Mouse (Mus musculus) lung, embryonic 16.5 days (tissue): ENCODE measurements around the gene Emc10. TPM values are rescaled to one million over a fixed set of nuclear protein-coding genes. Genes with fewer than 3 reads are reported as not detected.
A peak's percentile ranks its signal among the peaks of the same experiment; 100 is the strongest.

Experiments used
- ATAC-seq: fragments of 200-750 bp; cut with Nextera tagmentation; 2 replicates; pipeline ENCODE4 v1.8.0; 2017; ENCODE audit warnings: low read depth, mild to moderate bottlenecking, moderate library complexity
- H3K27ac ChIP-seq: fragments of 300-500 bp; sonication (generic); 2 replicates; pipeline ENCODE4 v1.5.1; 2014; ENCODE audit warnings: mild to moderate bottlenecking, control low read depth, low read length
- H3K27me3 ChIP-seq: fragments of 300-500 bp; sonication (generic); 2 replicates; pipeline ENCODE4 v1.6.1; 2014; ENCODE audit warnings: low read depth, low read length, mixed read lengths; ENCODE audit not compliant: control insufficient read depth, insufficient read depth
- H3K36me3 ChIP-seq: fragments of 300-500 bp; sonication (generic); 2 replicates; pipeline ENCODE4 v1.6.1; 2014; ENCODE audit warnings: low read length; ENCODE audit not compliant: control insufficient read depth, insufficient read depth
- H3K4me1 ChIP-seq: fragments of 300-500 bp; sonication (generic); replicated peaks from 2 replicates; pipeline ENCODE4 v1.6.1; 2014; ENCODE audit warnings: low read length, mixed read lengths; ENCODE audit not compliant: control insufficient read depth, insufficient read depth
- H3K4me2 ChIP-seq: fragments of 300-500 bp; sonication (generic); 2 replicates; pipeline ENCODE4 v1.6.1; 2014; ENCODE audit warnings: low read depth, low read length, control low read depth
- H3K4me3 ChIP-seq: fragments of 300-500 bp; sonication (generic); 2 replicates; pipeline ENCODE4 v1.5.1; 2014; ENCODE audit warnings: mild to moderate bottlenecking, low read length, control low read depth
- H3K9ac ChIP-seq: fragments of 300-500 bp; sonication (generic); 2 replicates; pipeline ENCODE4 v1.6.1; 2014; ENCODE audit warnings: low read length, control low read depth
- H3K9me3 ChIP-seq: fragments of 300-500 bp; sonication (generic); 2 replicates; pipeline ENCODE4 v1.6.1; 2016; ENCODE audit warnings: low read length; ENCODE audit not compliant: control insufficient read depth
- WGBS: fragments of 180-500 bp; shearing (Covaris S2); extraction: QIAGEN DNeasy Blood & Tissue Kit; methylation state at CpG from one replicate; pipeline ENCODE4 v1.1.7; 2014; 5-methylcytosine and 5-hydroxymethylcytosine counted together
- microRNA-seq: library from miRNA; unstranded; fragments of <30 nt; microRNA quantifications from one replicate; pipeline ENCODE4, GENCODE M21; 2016
- polyA plus RNA-seq: library from polyadenylated mRNA; unstranded; fragments of >200 nt; fragmentation: Nextera tagmentation; extraction: Ambion mirVana; gene quantifications from 2 replicates; pipeline ENCODE4 v1.2.1, GENCODE M21; 2015

The Emc10 gene
- polyA plus RNA-seq, 1 experiment from 2014 or later, result 94.0 TPM

DNA sequence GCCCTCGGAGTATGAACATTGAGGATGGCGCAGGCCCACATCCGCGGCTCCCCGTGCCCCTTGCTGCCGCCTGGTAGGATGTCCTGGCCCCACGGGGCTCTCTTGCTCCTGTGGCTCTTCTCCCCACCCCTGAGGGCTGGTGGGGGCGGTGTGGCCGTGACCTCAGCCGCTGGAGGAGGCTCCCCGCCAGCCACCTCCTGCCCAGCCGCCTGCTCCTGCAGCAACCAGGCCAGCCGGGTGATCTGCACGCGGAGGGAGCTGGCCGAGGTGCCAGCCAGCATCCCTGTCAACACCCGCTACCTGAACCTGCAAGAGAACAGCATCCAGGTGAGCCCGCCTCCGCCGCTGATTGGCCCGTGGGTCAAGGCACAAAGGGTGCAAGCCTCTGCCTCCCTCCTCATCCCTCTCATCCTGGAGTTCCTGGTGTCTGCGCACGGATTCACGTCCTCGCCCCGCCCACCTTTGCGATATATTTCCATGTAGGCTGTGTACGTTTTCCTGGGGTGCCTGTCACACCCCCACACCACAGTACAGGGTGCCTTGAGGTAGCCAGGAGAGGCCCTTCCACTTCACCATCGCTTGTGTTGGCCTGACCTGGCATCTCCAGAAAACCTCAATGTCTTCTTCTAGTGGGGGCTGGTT is 51.3 kb downstream of the Emc10 start:
- no peak overlapping the region for H3K27ac ChIP-seq
- peaks cover 61% of the 10 kb centered on the region for H3K27me3 ChIP-seq
- no peaks in the 10 kb centered on the region for H3K36me3 ChIP-seq
- WGBS, result 17% methylated on average over 28 of the region's 29 CpGs
- no peak overlapping the region for H3K4me2 ChIP-seq
- H3K9ac ChIP-seq, result no peak overlapping the region
- ATAC-seq, result no peak
- H3K9me3 ChIP-seq, result no peaks in the 10 kb centered on the region
- no peak overlapping the region for H3K4me3 ChIP-seq
- H3K4me1 ChIP-seq, result 0 out of 2 replicates have a peak, but pooled peaks cover 5% of the 10 kb centered on the region

DNA sequence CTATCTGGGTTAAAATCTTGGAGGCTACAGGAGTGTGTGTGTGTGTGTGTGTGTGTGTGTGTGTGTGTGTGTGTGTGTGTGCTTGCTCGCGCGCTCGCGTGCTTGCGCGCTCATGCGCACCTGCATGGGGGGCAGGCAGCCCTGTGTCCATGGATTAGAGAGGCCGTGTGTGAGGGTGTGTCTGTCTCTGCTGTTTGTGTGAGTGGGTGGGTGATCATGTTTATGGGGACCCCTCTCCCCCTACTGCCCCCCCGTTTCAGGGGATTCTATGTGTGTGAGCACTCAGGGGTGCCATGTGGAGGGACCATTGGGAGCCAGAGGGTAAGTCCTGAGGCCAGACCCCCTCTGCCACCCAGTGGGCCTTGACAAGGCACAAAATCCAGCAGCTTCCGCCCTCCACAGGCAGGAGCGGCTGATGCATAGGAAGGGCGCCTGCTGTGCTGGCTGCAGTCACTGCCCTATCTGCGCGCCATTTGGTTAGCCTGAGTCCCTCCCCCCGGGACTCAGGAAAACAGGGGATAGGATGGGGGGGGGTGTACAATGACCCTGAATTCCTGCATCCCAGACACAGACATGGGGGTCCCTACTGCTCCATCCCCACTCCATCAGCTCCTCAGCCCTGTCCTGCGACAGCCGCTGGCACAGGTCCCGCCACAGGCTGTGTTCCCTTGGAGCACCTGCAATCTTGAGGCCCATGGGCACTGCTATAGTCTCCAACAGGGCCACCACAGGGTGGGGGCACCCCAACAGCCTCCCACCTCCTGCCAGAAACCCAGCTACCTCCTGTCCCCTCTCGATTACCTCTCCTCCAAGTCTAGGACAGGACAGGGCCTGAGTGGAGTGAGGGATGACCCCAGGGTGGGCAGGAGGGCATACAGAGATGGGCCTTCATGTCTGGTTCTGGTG is 52.8 kb downstream of the Emc10 start:
- peak; percentile 27; the same call in 1 of the 2 replicates for ATAC-seq
- Histone ChIP-seq H3K27me3 (peaks cover 66% of the 10 kb centered on the region), H3K9me3 (no peaks in the 10 kb centered on the region), H3K4me2 (peak overlapping the region; percentile 44), H3K4me1 (0 out of 2 replicates have a peak, but pooled peaks cover 5% of the 10 kb centered on the region), H3K4me3 (peak overlapping the region; percentile 40), H3K36me3 (no peaks in the 10 kb centered on the region), H3K27ac (no peak overlapping the region), H3K9ac (no peak overlapping the region)
- 12% methylated on average over 20 of the region's 20 CpGs for WGBS

DNA sequence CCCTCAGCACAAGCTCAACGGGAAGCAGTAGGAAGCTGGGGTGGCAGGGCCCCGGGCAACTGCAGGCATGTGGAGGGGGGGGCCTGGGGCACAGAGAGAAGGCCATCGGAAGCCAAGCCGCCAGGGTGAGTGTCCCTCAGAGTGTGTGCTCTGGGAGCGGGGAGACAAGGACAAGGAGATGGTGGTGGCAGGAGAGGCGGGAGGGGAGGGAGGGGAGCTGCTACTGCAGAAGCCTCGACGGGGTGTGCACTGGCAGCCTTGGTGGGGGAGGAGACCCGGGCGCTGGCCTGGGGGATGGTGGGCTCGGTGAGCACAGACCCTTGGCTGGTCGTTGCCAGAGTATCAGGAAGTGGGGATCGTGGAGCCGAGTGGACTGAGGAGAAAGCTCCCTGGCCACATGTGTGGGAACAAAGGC is 53.9 kb downstream of the Emc10 start:
- H3K4me1 ChIP-seq, result 0 out of 2 replicates have a peak, but pooled peaks cover 5% of the 10 kb centered on the region
- peak; percentile 16; the same call in 1 of the 2 replicates for ATAC-seq
- under 1% methylated on average over 13 of the region's 14 CpGs for WGBS
- no peak overlapping the region for H3K27ac ChIP-seq
- peak overlapping the region; percentile 44 for H3K4me2 ChIP-seq
- H3K36me3 ChIP-seq, result no peaks in the 10 kb centered on the region
- no peaks in the 10 kb centered on the region for H3K9me3 ChIP-seq
- H3K27me3 ChIP-seq, result peaks cover 66% of the 10 kb centered on the region
- peak overlapping the region; percentile 40 for H3K4me3 ChIP-seq
- H3K9ac ChIP-seq, result peak overlapping the region; percentile 27

DNA sequence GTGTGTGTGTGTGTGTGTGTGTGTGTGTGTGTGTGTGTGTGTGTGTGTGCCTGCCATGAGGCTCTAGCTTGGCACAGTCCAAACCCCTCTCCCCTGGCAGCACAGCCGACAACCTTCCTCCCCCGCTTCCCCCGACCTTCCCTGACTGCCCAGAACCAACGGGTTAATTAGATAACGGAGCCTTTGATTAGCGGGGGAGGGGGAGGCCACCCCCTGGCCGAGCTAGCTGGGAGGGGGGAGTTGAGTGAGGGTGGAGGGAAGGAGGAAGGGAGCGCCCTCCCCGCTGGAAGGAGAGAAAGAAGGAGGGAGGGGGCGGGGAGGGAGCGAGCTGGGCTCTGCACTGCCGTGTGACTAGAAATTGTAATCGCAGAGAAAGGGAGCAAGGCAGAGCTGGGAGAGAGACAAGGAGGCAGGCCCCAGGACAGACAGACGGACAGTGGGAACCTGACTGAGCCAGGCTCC is 54.6 kb downstream of the Emc10 start:
- no peaks in the 10 kb centered on the region for H3K36me3 ChIP-seq
- H3K9ac ChIP-seq, result peak overlapping the region; percentile 27
- WGBS, result under 1% methylated on average over 12 of the region's 14 CpGs
- peak overlapping the region; percentile 40 for H3K4me3 ChIP-seq
- H3K27ac ChIP-seq, result no peak overlapping the region
- ATAC-seq, result peak; percentile 49; the same call in 1 of the 2 replicates
- H3K4me1 ChIP-seq, result 0 out of 2 replicates have a peak, but pooled peaks cover 5% of the 10 kb centered on the region
- peaks cover 66% of the 10 kb centered on the region for H3K27me3 ChIP-seq
- H3K9me3 ChIP-seq, result no peaks in the 10 kb centered on the region
- H3K4me2 ChIP-seq, result peak overlapping the region; percentile 44

DNA sequence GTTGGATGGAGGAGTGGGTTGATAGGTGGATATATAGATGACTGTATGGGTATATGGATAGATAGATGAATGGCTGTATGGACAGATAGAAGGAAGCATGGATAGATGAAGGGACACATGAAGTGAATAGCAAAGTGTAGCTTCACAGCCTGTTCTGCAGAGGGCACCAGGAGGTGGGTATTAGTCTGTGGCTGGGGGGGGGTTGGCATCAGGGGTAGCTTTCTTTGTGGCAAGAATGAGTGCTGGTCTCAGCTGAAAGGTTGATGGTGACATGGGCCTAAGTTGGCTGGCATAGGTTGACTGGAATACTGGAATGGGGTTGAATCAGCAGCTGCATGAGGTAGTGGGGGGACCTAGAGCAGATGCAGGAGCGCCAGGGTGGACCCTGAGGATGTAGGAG is 55.1 kb downstream of the Emc10 start:
- Histone ChIP-seq H3K9ac (no peak overlapping the region), H3K36me3 (no peaks in the 10 kb centered on the region), H3K4me1 (0 out of 2 replicates have a peak, but pooled peaks cover 5% of the 10 kb centered on the region), H3K4me2 (no peak overlapping the region), H3K9me3 (no peaks in the 10 kb centered on the region), H3K27ac (no peak overlapping the region), H3K4me3 (no peak overlapping the region), H3K27me3 (peaks cover 64% of the 10 kb centered on the region)
- no peak for ATAC-seq
- 18% methylated on average over 1 of the region's 1 CpGs for WGBS

DNA sequence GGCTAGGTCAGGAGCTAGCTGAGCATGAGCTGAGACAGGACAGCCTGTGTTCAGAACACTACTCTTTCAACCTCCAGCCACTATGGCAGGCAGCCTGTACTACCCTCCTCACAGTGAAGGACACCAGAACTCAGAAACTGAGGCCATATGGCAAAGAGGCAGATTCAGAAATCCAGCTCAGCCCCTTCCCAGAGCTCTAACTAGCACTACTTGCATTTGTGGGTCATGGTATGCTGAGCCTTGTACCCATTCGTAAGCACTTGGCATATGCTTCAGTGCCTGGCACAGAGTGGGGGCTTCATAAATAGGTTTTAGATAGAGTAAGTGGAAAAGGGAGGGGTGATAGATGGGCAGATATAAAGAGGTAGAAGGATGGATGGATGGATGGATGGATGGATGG is 55.9 kb downstream of the Emc10 start:
- 0 out of 2 replicates have a peak, but pooled peaks cover 5% of the 10 kb centered on the region for H3K4me1 ChIP-seq

More for the DNA sequence above, 55.9 kb downstream of the Emc10 start:
- no peak overlapping the region for H3K27ac ChIP-seq
- no peak overlapping the region for H3K4me3 ChIP-seq
- no peaks in the 10 kb centered on the region for H3K9me3 ChIP-seq
- H3K4me2 ChIP-seq, result no peak overlapping the region
- H3K9ac ChIP-seq, result no peak overlapping the region
- H3K27me3 ChIP-seq, result peaks cover 59% of the 10 kb centered on the region
- no peak for ATAC-seq
- 76% methylated on average over 1 of the region's 1 CpGs for WGBS
- H3K36me3 ChIP-seq, result no peaks in the 10 kb centered on the region

Small RNA genes within 50 kb of the gene (microRNA-seq; reads per million reads assigned to microRNA genes)
- gene Mir7052, result 0.59 reads per million
- gene Mir7053, result not detected

Other genes with a start within 250 kb of the Emc10 start
- gene 1700028J19Rik, start 249.8 kb downstream of the Emc10 start, polyA plus RNA-seq, result 0.96 and 0.97 TPM in 2 replicates
- gene 2410002F23Rik, start 249.8 kb downstream of the Emc10 start, polyA plus RNA-seq, result 113 and 123 TPM in 2 replicates
- gene Acp4, start 239.2 kb downstream of the Emc10 start, polyA plus RNA-seq, result not detected in 2 replicates
- gene Gm15517, start 235.1 kb downstream of the Emc10 start, polyA plus RNA-seq, result not detected in 2 replicates
- gene Clec11a, start 189.6 kb downstream of the Emc10 start, polyA plus RNA-seq, result 3.0 and 3.2 TPM in 2 replicates
- gene Shank1, start 186.3 kb downstream of the Emc10 start, polyA plus RNA-seq, result 0.96 and 1.1 TPM in 2 replicates
- 2.1 and 2.3 TPM in 2 replicates for gene Syt3, start 112.4 kb downstream of the Emc10 start, polyA plus RNA-seq
- gene 1700008O03Rik, start 110.7 kb downstream of the Emc10 start, polyA plus RNA-seq, result 1.2 and 1.5 TPM in 2 replicates
- 0.36 and 0.57 TPM in 2 replicates for gene Lrrc4b, start 67.5 kb downstream of the Emc10 start, polyA plus RNA-seq
- 0.62 and 1.3 TPM in 2 replicates for gene Aspdh, start 31.1 kb downstream of the Emc10 start, polyA plus RNA-seq
- gene Josd2, start 28.5 kb downstream of the Emc10 start, polyA plus RNA-seq, result 115 and 116 TPM in 2 replicates
- gene Fam71e1, start 52 bp upstream of the Emc10 start, polyA plus RNA-seq, result 9.5 and 9.9 TPM in 2 replicates
- 0.63 and 1.2 TPM in 2 replicates for gene Mybpc2, start 28.1 kb upstream of the Emc10 start, polyA plus RNA-seq
- 0.33 and 1.1 TPM in 2 replicates for gene Spib, start 35.5 kb upstream of the Emc10 start, polyA plus RNA-seq
- gene Pold1, start 52.3 kb upstream of the Emc10 start, polyA plus RNA-seq, result 100 and 109 TPM in 2 replicates
- gene Nr1h2, start 57.4 kb upstream of the Emc10 start, polyA plus RNA-seq, result 86.2 and 87.0 TPM in 2 replicates
- gene Napsa, start 75.9 kb upstream of the Emc10 start, polyA plus RNA-seq, result 93.0 and 140 TPM in 2 replicates
- gene Kcnc3, start 94.1 kb upstream of the Emc10 start, polyA plus RNA-seq, result 1.5 and 2.1 TPM in 2 replicates
- gene Myh14, start 174.3 kb upstream of the Emc10 start, polyA plus RNA-seq, result 38.8 and 39.4 TPM in 2 replicates
- not detected in 2 replicates for gene Izumo2, start 212.2 kb upstream of the Emc10 start, polyA plus RNA-seq